Mouse (Mus musculus): ENCODE results near the gene Pde1a.

DNA sequence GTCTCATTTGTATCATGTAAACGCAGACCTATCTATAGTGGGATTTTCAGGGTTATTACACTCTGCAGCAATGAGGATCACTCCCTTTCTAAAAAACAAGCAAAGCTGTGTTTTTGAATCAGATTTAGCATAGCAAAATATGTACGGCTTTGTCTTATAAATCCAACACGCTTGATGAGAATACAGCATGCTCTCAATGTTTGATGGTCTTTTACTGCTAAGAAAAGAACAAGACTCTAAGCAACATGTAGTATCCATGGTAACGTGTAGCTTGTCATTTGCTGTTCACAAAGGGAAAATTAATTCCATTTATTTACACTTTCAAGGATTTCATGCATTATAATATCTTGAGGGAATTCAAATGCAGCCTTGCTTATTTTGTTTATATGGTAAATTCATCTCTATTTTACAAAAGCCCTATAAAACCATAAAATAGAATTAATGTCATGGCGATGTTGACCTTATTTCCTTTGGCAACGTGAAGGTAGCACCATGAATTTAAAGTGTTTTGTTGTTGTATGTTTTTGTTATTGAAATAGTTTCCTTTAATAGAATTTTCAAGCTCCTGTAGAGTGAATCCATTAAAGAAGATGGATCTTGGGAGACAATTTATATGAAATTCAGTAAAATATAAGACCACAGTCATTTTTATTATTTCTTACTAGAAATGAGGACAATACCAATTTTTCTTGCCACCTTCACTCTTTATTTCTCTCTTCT, 245.5 kb downstream of the Pde1a start:
- TF ChIP-seq SRF (IDR thresholded peaks at IDR 0.05; ENCODE audit: control insufficient read depth, insufficient read length, low read depth) = no peak
- no peak for TF ChIP-seq POLR2A (IDR thresholded peaks at IDR 0.05; ENCODE audit: insufficient read length, low read depth)
- no peak for TF ChIP-seq E2F4 (IDR thresholded peaks at IDR 0.05; ENCODE audit: insufficient read depth)
